Mouse (Mus musculus) left cerebral cortex, adult 2 months (tissue): ENCODE results near the gene Aff3. TPM values are rescaled to one million over a fixed set of nuclear protein-coding genes. Genes with fewer than 3 reads are reported as not detected.

Experiments
- DNase-seq, 2 experiments: peaks; one replicate each; pipeline ENCODE4 v3.0.0; 2021 to 2022; ENCODE audit warnings: low spot score in 2 of 2, mixed read lengths in 1 of 2; ENCODE audit errors: extremely low spot score in 1 of 2
- H3K27ac ChIP-seq: fragments of 200-600 bp; 2 replicates; pipeline ENCODE4 v1.8.1; 2022
- H3K4me3 ChIP-seq: fragments of 200-600 bp; 2 replicates; pipeline ENCODE4 v1.8.1; 2022
- CTCF ChIP-seq: fragments of 200-600 bp; IDR thresholded peaks from 2 replicates; pipeline ENCODE4 v1.8.1; 2022; ENCODE audit warnings: antibody characterized with exemption, mild to moderate bottlenecking, moderate library complexity
- intact Hi-C: fragments of 180-260 bp; cut with DNase I; formaldehyde crosslinking; loops from one replicate; pipeline ENCODE4 v1.15.1; 2025
- total RNA-seq, 2 experiments: library from RNA; stranded (reverse); gene quantifications; 2 replicates each; pipeline ENCODE4 v1.2.3; 2021

Aff3 gene
- total RNA-seq, 2 experiments from 2014 or later = 98.8 to 108 TPM

- intact Hi-C loops = no loop called here
- DNase-seq = no peak
- TF ChIP-seq CTCF = no peak
- no peak overlapping the region for H3K27ac ChIP-seq
- no peak overlapping the region for H3K4me3 ChIP-seq
Observed at GRCm38 (mm10) chr1:38671019-38671418, 6.3 kb upstream of the Aff3 start.

DNA sequence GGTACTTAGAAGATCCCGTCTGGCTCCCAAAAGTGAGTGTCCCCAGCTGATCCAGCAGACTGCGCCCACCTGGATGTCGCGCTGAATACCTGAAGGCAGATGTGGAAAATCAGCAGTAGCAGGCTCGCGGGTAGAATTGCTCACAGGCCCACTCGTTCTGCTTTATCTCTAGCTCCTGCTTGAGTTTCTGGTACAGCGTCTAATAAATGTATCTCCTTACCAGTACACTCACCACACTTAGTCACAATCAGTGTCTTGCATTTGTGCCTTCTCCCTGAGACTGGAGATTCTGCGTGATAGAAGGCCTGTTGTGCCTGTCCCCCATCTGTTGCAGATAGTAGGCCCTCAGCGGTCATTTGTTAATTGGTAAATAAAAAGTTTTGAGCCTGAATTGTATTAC lies 3.6 kb upstream of the Aff3 start:
- H3K4me3 ChIP-seq = no peak overlapping the region
- DNase-seq = no peak
- intact Hi-C loops = no loop called here
- no peak for TF ChIP-seq CTCF
- H3K27ac ChIP-seq = no peak overlapping the region

DNA sequence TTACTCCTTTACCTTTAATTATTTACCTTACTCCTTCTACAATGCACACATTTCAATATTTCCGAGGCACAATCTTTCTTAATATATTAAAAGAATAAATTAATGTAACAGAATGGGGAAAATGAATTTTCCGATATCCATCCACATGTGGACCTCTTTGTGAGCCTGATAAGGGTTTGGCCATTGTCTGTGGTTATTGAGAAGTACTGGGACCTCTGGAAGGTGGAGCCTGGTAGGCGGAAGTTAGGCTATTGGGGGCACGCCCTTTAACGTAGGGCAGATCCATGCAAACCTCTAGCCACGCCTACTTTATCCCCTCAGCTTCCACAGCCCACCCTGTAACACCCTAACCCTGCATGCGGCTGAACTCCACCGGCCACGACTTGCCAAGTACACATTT lies 3.1 kb upstream of the Aff3 start:
- no peak overlapping the region for H3K4me3 ChIP-seq
- no peak overlapping the region for H3K27ac ChIP-seq
- intact Hi-C loops = no loop called here
- DNase-seq = no peak
- no peak for TF ChIP-seq CTCF

DNA sequence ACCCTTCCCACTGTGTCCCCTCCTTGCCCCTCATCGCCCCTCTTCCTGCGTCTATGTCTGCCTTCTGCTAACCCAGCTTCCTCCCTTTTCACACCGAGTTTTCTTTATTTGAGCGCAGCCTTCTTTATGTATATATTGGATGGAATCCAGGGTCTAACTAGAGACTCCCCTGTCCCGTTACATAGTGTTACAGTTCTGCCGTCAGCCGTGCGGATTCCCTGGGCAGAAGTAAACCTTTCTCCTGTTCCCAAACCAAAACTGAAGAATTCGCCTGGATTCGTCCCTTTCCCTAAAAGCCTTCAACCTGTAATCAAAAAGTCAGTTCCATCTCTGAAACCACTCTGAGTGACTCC lies 2.0 kb upstream of the Aff3 start:
- Histone ChIP-seq H3K4me3 (no peak overlapping the region), H3K27ac (no peak overlapping the region)
- TF ChIP-seq CTCF = no peak
- no peak for DNase-seq
- intact Hi-C loops = no loop called here

GRCm38 (mm10) chr1:38666111-38666765 lies 1.5 kb upstream of the Aff3 start:
- DNase-seq = no peak
- H3K27ac ChIP-seq = no peak overlapping the region
- no peak for TF ChIP-seq CTCF
- intact Hi-C loops = no loop called here
- H3K4me3 ChIP-seq = no peak overlapping the region

DNA sequence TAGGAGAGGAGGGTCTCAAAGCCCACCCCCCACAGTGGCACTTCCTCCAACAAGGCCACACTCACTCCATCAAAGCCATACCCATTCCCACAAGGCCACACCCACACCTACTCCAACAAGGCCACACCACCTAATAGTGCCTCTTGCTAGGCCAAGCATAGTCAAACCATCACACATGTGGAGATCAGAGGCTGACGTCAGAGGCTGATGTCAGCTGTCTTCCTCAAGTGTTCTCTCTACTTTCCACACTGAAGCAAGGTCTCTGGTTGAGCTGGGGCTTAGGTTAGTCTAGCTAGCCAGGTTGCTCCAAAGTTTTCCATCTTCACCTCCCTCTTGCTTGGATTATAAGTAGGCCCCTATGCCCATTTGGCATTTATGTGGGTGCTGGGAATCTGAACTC lies 856 bp upstream of the Aff3 start:
- no peak for TF ChIP-seq CTCF
- DNase-seq = no peak
- no peak overlapping the region for H3K4me3 ChIP-seq
- H3K27ac ChIP-seq = no peak overlapping the region
- intact Hi-C loops = no loop called here

DNA sequence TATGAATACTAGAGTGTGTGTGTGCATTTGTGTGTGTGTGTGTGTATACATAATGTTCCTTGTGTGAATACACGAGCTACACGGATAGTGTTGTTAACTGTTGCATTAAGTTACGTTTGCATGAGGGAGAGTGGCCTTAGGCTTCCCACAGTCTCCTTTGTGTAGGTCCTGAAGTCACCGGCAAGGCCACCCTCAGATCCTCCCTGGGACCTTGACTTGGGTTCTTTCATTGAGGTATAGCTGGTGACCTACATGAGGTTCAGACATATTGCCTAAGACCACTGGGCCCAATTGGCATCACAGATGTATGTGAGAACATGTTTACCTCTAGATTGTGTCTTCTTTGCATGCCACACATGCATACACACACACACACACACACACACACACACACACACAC lies 494 bp downstream of the Aff3 start:
- intact Hi-C loops = no loop called here
- no peak for DNase-seq
- Histone ChIP-seq H3K4me3 (no peak overlapping the region), H3K27ac (no peak overlapping the region)
- no peak for TF ChIP-seq CTCF

GRCm38 (mm10) chr1:38662616-38663193 lies 2.0 kb downstream of the Aff3 start:
- no peak for TF ChIP-seq CTCF

DNA sequence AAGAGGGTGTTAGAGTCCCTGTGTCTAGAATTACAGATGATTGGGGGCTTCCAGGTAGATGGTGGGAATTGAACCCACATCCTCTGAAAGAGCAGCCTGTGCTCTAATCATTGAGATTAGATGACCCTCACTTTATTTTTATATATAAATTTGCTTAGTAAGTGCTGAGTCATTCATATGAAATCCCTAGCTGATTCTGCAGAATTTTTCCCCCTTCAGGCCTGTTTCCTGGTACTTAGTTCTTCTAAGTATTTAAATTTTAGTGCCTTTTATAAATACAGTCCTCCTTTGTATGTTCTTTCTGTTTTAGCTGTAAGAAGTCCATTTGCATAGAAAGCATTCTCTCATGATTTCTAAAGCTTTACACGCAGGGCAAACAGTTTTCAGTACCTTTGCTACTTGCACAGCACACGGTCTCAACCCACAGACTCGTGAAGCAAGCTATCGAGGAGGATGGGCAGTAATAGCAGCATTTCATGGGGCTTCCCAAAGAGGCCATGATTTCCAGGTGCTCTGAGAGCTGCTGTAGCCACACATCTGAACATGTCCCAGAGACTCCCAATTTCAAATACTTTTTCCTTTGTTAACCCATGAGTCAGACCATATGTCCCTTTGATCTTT lies 5.7 kb downstream of the Aff3 start:
- no peak overlapping the region for H3K4me3 ChIP-seq
- intact Hi-C loops = no loop called here
- no peak for TF ChIP-seq CTCF
- no peak overlapping the region for H3K27ac ChIP-seq
- DNase-seq = no peak

More at GRCm38 (mm10) chr1:38662616-38663193, 2.0 kb downstream of the Aff3 start:
- Histone ChIP-seq H3K4me3 (no peak overlapping the region), H3K27ac (no peak overlapping the region)
- intact Hi-C loops = no loop called here
- no peak for DNase-seq

DNA sequence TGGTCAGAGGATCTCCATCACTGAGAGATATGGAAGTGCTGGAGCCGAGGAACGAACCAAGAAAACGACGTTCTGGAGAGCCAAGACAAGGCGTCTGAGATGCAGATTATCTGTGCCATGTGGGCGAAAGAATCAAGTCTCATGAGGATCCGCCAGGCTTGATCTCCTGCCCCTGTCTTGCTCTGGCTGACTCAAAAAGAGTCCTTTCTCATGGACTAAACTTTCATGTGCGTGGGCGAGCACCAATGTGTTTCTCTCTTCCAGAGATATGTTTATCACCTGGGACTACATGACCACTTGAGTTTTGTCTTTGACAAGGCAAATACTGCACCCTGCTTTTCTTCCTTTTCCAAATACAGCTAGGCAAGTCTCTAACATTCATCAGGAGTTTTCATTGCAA lies 6.4 kb downstream of the Aff3 start:
- Histone ChIP-seq H3K4me3 (no peak overlapping the region), H3K27ac (no peak overlapping the region)
- intact Hi-C loops = no loop called here
- DNase-seq = no peak
- TF ChIP-seq CTCF = no peak

DNA sequence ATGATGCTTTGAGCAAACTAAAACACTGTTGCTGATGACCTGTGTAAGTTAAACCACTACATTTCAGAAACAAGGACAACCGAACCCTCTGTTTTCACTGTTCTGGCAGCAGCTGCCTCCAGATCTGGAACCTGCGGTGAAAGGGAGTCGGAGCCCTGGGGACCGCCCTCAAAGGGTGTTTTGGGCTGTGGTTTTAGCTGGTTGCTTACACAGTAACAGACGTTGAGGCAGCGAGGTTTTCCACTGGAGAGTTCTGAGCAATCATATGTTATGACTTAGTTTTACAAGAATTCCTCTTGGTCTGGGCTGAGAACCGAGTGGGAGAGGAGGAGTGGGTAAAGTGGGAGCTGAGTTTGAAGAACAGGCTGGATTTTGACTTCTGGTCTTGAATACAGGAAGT lies 7.1 kb downstream of the Aff3 start:
- DNase-seq = no peak
- intact Hi-C loops = no loop called here
- no peak for TF ChIP-seq CTCF
- Histone ChIP-seq H3K4me3 (no peak overlapping the region), H3K27ac (no peak overlapping the region)

GRCm38 (mm10) chr1:38654981-38655540 lies 9.7 kb downstream of the Aff3 start:
- TF ChIP-seq CTCF = no peak; the same call in 1 of the 2 replicates
- intact Hi-C loops = no loop called here
- Histone ChIP-seq H3K4me3 (no peak overlapping the region), H3K27ac (no peak overlapping the region)
- no peak for DNase-seq

GRCm38 (mm10) chr1:38650031-38650430 lies 14.7 kb downstream of the Aff3 start:
- intact Hi-C loops = no loop called here
- no peak overlapping the region for H3K27ac ChIP-seq
- H3K4me3 ChIP-seq = no peak overlapping the region
- TF ChIP-seq CTCF = no peak
- DNase-seq = no peak
